Mouse (Mus musculus): ENCODE data around the gene Atxn1l.

GRCm38 (mm10) chr8:109692443-109693145, 44.9 kb downstream of the Atxn1l start:
- no peak for TF ChIP-seq POLR2A (IDR thresholded peaks at IDR 0.05; ENCODE audit: extremely low read depth, insufficient read depth, low read length)
- no peak for TF ChIP-seq CTCF (IDR thresholded peaks at IDR 0.05; ENCODE audit: extremely low read depth, insufficient read depth, low read length)

Measured in cortical plate, adult 2 months (tissue).